Mouse (Mus musculus) kidney, adult 2 months (tissue): ENCODE data around the gene Immp1l.

Experiments used
- CTCF ChIP-seq: fragments of 200-500 bp; conservative IDR thresholded peaks from 2 replicates; pipeline ENCODE4 v1.5.1; 2011; ENCODE audit warnings: low read depth, mild to moderate bottlenecking, control low read depth, low read length, moderate library complexity, mixed read lengths; ENCODE audit not compliant: insufficient read depth, insufficient read length
- POLR2A ChIP-seq: fragments of 200-500 bp; IDR thresholded peaks from one replicate; pipeline ENCODE4 v1.6.1; 2011; ENCODE audit warnings: low read depth, low read length, control low read depth

DNA sequence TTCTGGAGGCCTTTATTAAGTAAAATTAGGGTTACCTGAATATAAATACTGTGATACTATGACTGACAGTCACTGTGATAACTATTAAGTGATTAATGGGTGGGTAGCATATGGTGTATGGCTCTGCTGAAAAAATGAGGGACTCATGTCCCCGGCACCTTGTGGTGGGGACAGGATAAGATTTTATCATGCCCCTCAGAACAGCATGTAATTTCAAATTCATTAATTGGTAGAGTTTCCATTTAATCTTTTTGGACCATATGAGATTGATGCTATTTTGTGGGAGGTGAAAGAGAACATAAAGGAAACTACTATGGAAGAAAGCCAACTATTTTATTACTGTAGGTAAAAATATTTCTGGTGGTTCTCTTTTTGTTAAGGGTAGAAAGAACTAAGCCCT, 31.0 kb upstream of the Immp1l start:
- TF ChIP-seq POLR2A (no peak), CTCF (no peak)
